Mouse (Mus musculus) megakaryocyte, embryonic 14.5 days (primary cell): Measurements from ENCODE around the gene Samd1.

Source experiments
- FLI1 ChIP-seq: IDR thresholded peaks from 2 replicates; pipeline ENCODE4 v1.6.1; 2012; ENCODE audit warnings: low read length, inconsistent platforms, mixed read lengths
- GATA1 ChIP-seq: IDR thresholded peaks from 3 replicates; pipeline ENCODE4 v1.6.1; 2012; ENCODE audit warnings: mixed read lengths, low read length, inconsistent platforms, borderline replicate concordance

DNA sequence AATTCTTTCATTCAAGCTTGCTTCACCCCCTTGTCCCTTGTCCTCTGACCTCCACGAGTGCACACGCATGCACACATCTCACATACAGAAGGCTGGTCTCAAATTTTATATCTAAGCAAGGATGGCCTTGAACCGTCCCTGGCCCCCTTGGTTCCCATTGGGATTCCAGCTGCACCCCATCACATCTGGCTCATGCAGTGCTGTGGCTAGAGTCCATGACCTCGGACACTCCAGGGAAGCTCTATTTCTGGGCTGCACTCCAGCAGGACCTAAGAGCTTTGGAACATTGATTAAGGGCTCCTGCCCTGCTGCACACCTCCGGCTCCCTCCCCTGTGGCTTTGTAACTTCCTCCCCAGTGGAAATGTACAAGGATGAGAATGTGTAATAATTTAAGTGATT is 40.5 kb downstream of the Samd1 start:
- TF ChIP-seq GATA1 (no peak), FLI1 (no peak)
